Mouse (Mus musculus) Patski (cell line): ENCODE data around the gene Dusp3. TPM values are rescaled to one million over a fixed set of nuclear protein-coding genes. Genes with fewer than 3 reads are reported as not detected.

Source experiments
- ATAC-seq: fragments of 100-300 bp; one replicate; pipeline ENCODE4 v1.8.0; 2021
- CTCF ChIA-PET: fragments of 350-600 bp; sonication (Branson Sonifier 250); formaldehyde crosslinking; loops from one replicate; lab custom pipeline; 2022; ENCODE audit warnings: inconsistent platforms; lab: Charles Lee
- POLR2A ChIA-PET: fragments of 350-600 bp; sonication (Branson Sonifier 250); formaldehyde crosslinking; loops from one replicate; lab custom pipeline; 2022; ENCODE audit warnings: antibody characterized with exemption, inconsistent platforms; lab: Charles Lee
- DNase-seq: peaks from one replicate; pipeline ENCODE4 v3.0.0-alpha.2; 2011; ENCODE audit warnings: low read depth, low spot score
- H3K27me3 ChIP-seq: fragments of 371-371 bp; one replicate; pipeline ENCODE4 v1.5.1; 2021
- CTCF ChIP-seq: fragments of 100-300 bp; IDR thresholded peaks from one replicate; pipeline ENCODE4 v1.5.1; 2021
- in situ Hi-C: fragments of 300-500 bp; cut with MboI; formaldehyde crosslinking; loops from 3 replicates; pipeline ENCODE4 v1.11.1; 2018; ENCODE audit warnings: low pct_unique_long_range_greater_than_20kb, mixed read lengths
- polyA plus RNA-seq: library from polyadenylated mRNA; unstranded; gene quantifications from one replicate; pipeline ENCODE4 v1.2.3, GENCODE M21; 2021

The Dusp3 gene
- polyA plus RNA-seq, 1 experiment from 2014 or later = 95.7 TPM

GRCm38 (mm10) chr11:102026694-102027360 lies 40.0 kb upstream of the Dusp3 start:
- H3K27me3 ChIP-seq = no peaks in the 10 kb centered on the region
- peak; percentile 67 for ATAC-seq
- POLR2A ChIA-PET = interaction anchor here (1.2 kb wide), 1 partner anchor 25 kb away, joined by 7 read pairs; no protein-coding TSS in a partner anchor
- CTCF ChIA-PET = interaction anchor here (1.1 to 1.4 kb wide), 2 partner anchors 13 to 42 kb away, joined by 3 to 7 read pairs; no protein-coding TSS in a partner anchor
- in situ Hi-C loops = no loop called here
- TF ChIP-seq CTCF = no peak
- DNase-seq = no peak

- DNase-seq (no peak), ATAC-seq (no peak)
- ChIA-PET POLR2A (no interaction called here), CTCF (interaction anchor here (1.1 to 1.4 kb wide), 3 partner anchors 14 to 41 kb away, joined by 3 to 7 read pairs (median 6); no protein-coding TSS in a partner anchor)
- no peaks in the 10 kb centered on the region for H3K27me3 ChIP-seq
- in situ Hi-C loops = no loop called here
- TF ChIP-seq CTCF = no peak
These were observed 39.3 kb upstream of the Dusp3 start for GRCm38 (mm10) chr11:102025991-102026660.

GRCm38 (mm10) chr11:102025354-102025753 lies 38.5 kb upstream of the Dusp3 start:
- no peaks in the 10 kb centered on the region for H3K27me3 ChIP-seq
- ChIA-PET CTCF (interaction anchor here (1.4 kb wide), 2 partner anchors 10 to 15 kb away, joined by 3 to 6 read pairs; no protein-coding TSS in a partner anchor), POLR2A (no interaction called here)
- TF ChIP-seq CTCF = no peak
- ATAC-seq (no peak), DNase-seq (no peak)
- in situ Hi-C loops = no loop called here

- DNase-seq (no peak), ATAC-seq (no peak)
- POLR2A ChIA-PET = no interaction called here
- no peak for TF ChIP-seq CTCF
- in situ Hi-C loops = no loop called here
- no peaks in the 10 kb centered on the region for H3K27me3 ChIP-seq
- CTCF ChIA-PET = interaction anchor here (1.4 kb wide), 2 partner anchors 10 to 15 kb away, joined by 3 to 6 read pairs; no protein-coding TSS in a partner anchor
These were observed 38.1 kb upstream of the Dusp3 start for GRCm38 (mm10) chr11:102024875-102025274.

GRCm38 (mm10) chr11:102024084-102024758 lies 37.4 kb upstream of the Dusp3 start:
- no peaks in the 10 kb centered on the region for H3K27me3 ChIP-seq
- ATAC-seq = no peak
- ChIA-PET CTCF (interaction anchor here (0.9 to 1.4 kb wide), 2 partner anchors 9 to 16 kb away, joined by 3 read pairs; partner anchors contain the start of gene Cd300lg), POLR2A (interaction anchor here (0.6 kb wide), 1 partner anchor 275 kb away, joined by 4 read pairs; no protein-coding TSS in a partner anchor)
- in situ Hi-C loops = no loop called here
- DNase-seq = no peak
- TF ChIP-seq CTCF = no peak

- no peaks in the 10 kb centered on the region for H3K27me3 ChIP-seq
- TF ChIP-seq CTCF = no peak
- in situ Hi-C loops = no loop called here
- CTCF ChIA-PET = interaction anchor here (0.9 kb wide), 1 partner anchor 17 kb away, joined by 3 read pairs; the partner anchor contains the start of gene Cd300lg
- DNase-seq = no peak
- ATAC-seq = no peak
- POLR2A ChIA-PET = no interaction called here
These were observed 36.6 kb upstream of the Dusp3 start for GRCm38 (mm10) chr11:102023406-102023805.

- CTCF ChIA-PET = no interaction called here
- POLR2A ChIA-PET = interaction anchor here (0.6 kb wide), 2 partner anchors 19 to 252 kb away, joined by 3 read pairs; no protein-coding TSS in a partner anchor
- TF ChIP-seq CTCF = no peak
- in situ Hi-C loops = no loop called here
- DNase-seq (no peak), ATAC-seq (no peak)
- H3K27me3 ChIP-seq = no peaks in the 10 kb centered on the region
These were observed 34.4 kb upstream of the Dusp3 start for GRCm38 (mm10) chr11:102021196-102021595.

GRCm38 (mm10) chr11:102019736-102020135 lies 32.9 kb upstream of the Dusp3 start:
- no peak for TF ChIP-seq CTCF
- in situ Hi-C loops = no loop called here
- ATAC-seq (no peak), DNase-seq (no peak)
- ChIA-PET CTCF (interaction anchor here (1.2 kb wide), 1 partner anchor 22 kb away, joined by 3 read pairs; no protein-coding TSS in a partner anchor), POLR2A (no interaction called here)
- no peaks in the 10 kb centered on the region for H3K27me3 ChIP-seq

- POLR2A ChIA-PET = no interaction called here
- ATAC-seq (no peak), DNase-seq (no peak)
- TF ChIP-seq CTCF = no peak
- in situ Hi-C loops = no loop called here
- H3K27me3 ChIP-seq = no peaks in the 10 kb centered on the region
- CTCF ChIA-PET = no interaction called here
These were observed 29.3 kb upstream of the Dusp3 start for GRCm38 (mm10) chr11:102016136-102016535.

GRCm38 (mm10) chr11:102015472-102015871 lies 28.7 kb upstream of the Dusp3 start:
- ChIA-PET POLR2A (no interaction called here), CTCF (interaction anchor here (1.2 to 1.4 kb wide), 2 partner anchors 9 to 24 kb away, joined by 3 to 4 read pairs; no protein-coding TSS in a partner anchor)
- in situ Hi-C loops = no loop called here
- ATAC-seq = no peak
- TF ChIP-seq CTCF = no peak
- H3K27me3 ChIP-seq = no peaks in the 10 kb centered on the region
- DNase-seq = no peak
